Mouse (Mus musculus) liver, embryonic 15.5 days (tissue): ENCODE measurements around the gene Gm12248. TPM values are rescaled to one million over a fixed set of nuclear protein-coding genes. Genes with fewer than 3 reads are reported as not detected.

Experiments used
- ATAC-seq: fragments of 200-750 bp; cut with Nextera tagmentation; 2 replicates; pipeline ENCODE4 v1.8.0; 2017; ENCODE audit warnings: moderate number of reproducible peaks, mild to moderate bottlenecking, moderate library complexity; ENCODE audit not compliant: insufficient read depth
- H3K27ac ChIP-seq: fragments of 300-500 bp; sonication (generic); replicated peaks from 2 replicates; pipeline ENCODE4 v1.5.1; 2015; ENCODE audit warnings: mild to moderate bottlenecking, inconsistent platforms
- H3K27me3 ChIP-seq: fragments of 300-500 bp; sonication (generic); 2 replicates; pipeline ENCODE4 v1.6.1; 2015; ENCODE audit warnings: mild to moderate bottlenecking, inconsistent platforms
- H3K36me3 ChIP-seq: fragments of 300-500 bp; sonication (generic); replicated peaks from 2 replicates; pipeline ENCODE4 v1.6.1; 2015; ENCODE audit warnings: moderate library complexity, mild to moderate bottlenecking, inconsistent platforms
- H3K4me1 ChIP-seq: fragments of 300-500 bp; sonication (generic); replicated peaks from 2 replicates; pipeline ENCODE4 v1.6.1; 2015; ENCODE audit warnings: inconsistent platforms
- H3K4me2 ChIP-seq: fragments of 300-500 bp; sonication (generic); 2 replicates; pipeline ENCODE4 v1.6.1; 2015; ENCODE audit warnings: moderate library complexity, mild to moderate bottlenecking, inconsistent platforms
- H3K4me3 ChIP-seq: fragments of 300-500 bp; sonication (generic); replicated peaks from 2 replicates; pipeline ENCODE4 v1.5.1; 2015; ENCODE audit warnings: mild to moderate bottlenecking, inconsistent platforms
- H3K9ac ChIP-seq: fragments of 300-500 bp; sonication (generic); 2 replicates; pipeline ENCODE4 v1.6.1; 2015; ENCODE audit warnings: moderate library complexity, mild to moderate bottlenecking, inconsistent platforms
- H3K9me3 ChIP-seq: fragments of 300-500 bp; sonication (generic); replicated peaks from 2 replicates; pipeline ENCODE4 v1.6.1; 2016; ENCODE audit warnings: inconsistent platforms
- WGBS: fragments of 180-500 bp; shearing (Covaris S2); methylation state at CpG from one replicate; pipeline ENCODE4 v1.1.7; 2015; ENCODE audit warnings: mixed read lengths; ENCODE audit not compliant: insufficient replicate concordance; 5-methylcytosine and 5-hydroxymethylcytosine counted together
- polyA plus RNA-seq: library from polyadenylated mRNA; unstranded; fragments of >200 nt; fragmentation: Nextera tagmentation; extraction: Ambion mirVana; gene quantifications from 2 replicates; pipeline ENCODE4 v1.2.1, GENCODE M21; 2015

The Gm12248 gene
- polyA plus RNA-seq, 1 experiment from 2014 or later: not detected

DNA sequence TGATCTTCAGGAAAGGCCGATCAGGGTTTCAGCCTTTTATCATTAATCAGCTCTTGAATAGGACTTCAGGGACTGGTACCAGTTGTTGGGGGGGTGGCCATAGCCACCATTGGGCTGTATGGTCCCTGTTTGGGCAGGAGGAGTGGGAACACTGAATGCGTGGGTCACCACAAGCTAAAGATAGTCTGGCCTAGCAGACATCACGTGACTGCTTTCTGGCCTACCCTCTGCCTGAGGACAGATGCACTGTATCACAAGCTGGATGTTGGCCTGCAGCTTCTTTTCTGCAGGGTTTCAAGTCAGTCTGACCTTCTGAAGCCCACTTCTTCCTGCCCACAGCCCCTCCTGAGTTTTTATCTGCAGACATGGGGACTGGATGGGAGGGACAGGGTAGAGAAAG, 59.3 kb downstream of the Gm12248 start:
- Histone ChIP-seq H3K27me3 (no peaks in the 10 kb centered on the region), H3K36me3 (no peaks in the 10 kb centered on the region; the same call in 1 of the 2 replicates), H3K27ac (0 out of 2 replicates have a peak overlapping the region, but pooled peaks have one; percentile 12), H3K4me2 (no peak overlapping the region), H3K4me3 (no peak overlapping the region), H3K4me1 (peaks cover 80% of the 10 kb centered on the region), H3K9ac (no peak overlapping the region), H3K9me3 (no peaks in the 10 kb centered on the region)
- WGBS: 40% methylated on average over 3 of the region's 3 CpGs
- ATAC-seq: no peak

DNA sequence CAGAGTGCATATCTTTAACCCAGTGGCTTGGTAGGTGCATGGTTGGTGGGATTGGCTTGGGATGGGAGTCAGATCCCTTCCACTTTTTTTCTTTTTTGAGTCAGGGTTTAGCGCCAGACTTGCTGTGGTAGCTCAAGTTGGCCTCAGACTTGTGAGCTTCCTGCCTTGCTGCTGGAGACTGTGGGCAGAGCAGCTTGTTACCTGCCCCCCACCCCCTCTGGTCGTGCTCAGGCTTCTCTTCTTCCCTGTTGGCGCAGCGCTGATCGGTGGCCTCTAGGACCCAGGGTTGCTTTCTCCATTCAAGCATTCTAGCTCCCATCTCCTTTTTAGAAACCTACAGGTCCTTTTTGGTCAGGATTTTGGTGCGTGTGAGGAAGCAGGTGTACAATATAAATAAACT, 61.8 kb downstream of the Gm12248 start:
- 47% methylated on average over 6 of the region's 6 CpGs for WGBS
- H3K9ac ChIP-seq: no peak overlapping the region
- no peak for ATAC-seq
- no peak overlapping the region for H3K4me2 ChIP-seq
- peaks cover 84% of the 10 kb centered on the region for H3K4me1 ChIP-seq
- peaks cover 4% of the 10 kb centered on the region; the same call in 1 of the 2 replicates for H3K36me3 ChIP-seq
- H3K9me3 ChIP-seq: no peaks in the 10 kb centered on the region
- H3K4me3 ChIP-seq: no peak overlapping the region
- 0 out of 2 replicates have a peak overlapping the region, but pooled peaks have one; percentile 11 for H3K27ac ChIP-seq
- no peaks in the 10 kb centered on the region for H3K27me3 ChIP-seq

- Histone ChIP-seq H3K4me1 (peaks cover 89% of the 10 kb centered on the region), H3K9ac (no peak overlapping the region), H3K9me3 (no peaks in the 10 kb centered on the region), H3K27me3 (no peaks in the 10 kb centered on the region), H3K4me3 (no peak overlapping the region), H3K4me2 (no peak overlapping the region), H3K27ac (0 out of 2 replicates have a peak overlapping the region, but pooled peaks have one; percentile 7), H3K36me3 (peaks cover 4% of the 10 kb centered on the region; the same call in 1 of the 2 replicates)
- 24% methylated on average over 2 of the region's 2 CpGs for WGBS
- ATAC-seq: no peak
Measured at GRCm38 (mm10) chr11:58029869-58030268, 63.1 kb downstream of the Gm12248 start.

DNA sequence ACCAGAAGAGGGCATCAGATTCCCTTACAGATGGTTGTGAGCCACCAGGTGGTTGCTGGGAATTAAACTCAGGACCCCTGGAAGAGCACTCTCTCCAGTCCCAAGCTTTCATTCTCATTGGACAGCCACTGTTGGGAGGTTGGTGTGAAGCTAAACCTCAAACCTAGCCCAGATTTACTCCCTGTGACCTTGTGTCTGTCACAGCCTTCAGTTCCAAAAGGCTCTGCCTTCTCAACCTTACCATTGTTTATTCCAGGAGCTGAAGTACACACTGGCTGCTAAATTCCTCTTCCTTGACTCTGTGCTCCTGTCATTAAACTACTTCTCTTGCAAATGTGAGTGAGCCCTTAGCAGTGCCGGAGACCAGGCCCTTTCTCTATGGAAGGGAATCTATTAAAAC, 64.0 kb downstream of the Gm12248 start:
- no peak overlapping the region for H3K4me2 ChIP-seq
- no peak overlapping the region for H3K27ac ChIP-seq
- H3K4me3 ChIP-seq: no peak overlapping the region
- H3K27me3 ChIP-seq: no peaks in the 10 kb centered on the region
- H3K9ac ChIP-seq: no peak overlapping the region
- WGBS: 88% methylated on average over 1 of the region's 1 CpGs
- no peak for ATAC-seq
- peaks cover 90% of the 10 kb centered on the region for H3K4me1 ChIP-seq
- peaks cover 4% of the 10 kb centered on the region; the same call in 1 of the 2 replicates for H3K36me3 ChIP-seq
- H3K9me3 ChIP-seq: no peaks in the 10 kb centered on the region

GRCm38 (mm10) chr11:58026860-58027259, 66.1 kb downstream of the Gm12248 start:
- no peaks in the 10 kb centered on the region for H3K27me3 ChIP-seq
- no peak for ATAC-seq
- no peak overlapping the region for H3K4me3 ChIP-seq
- peaks cover 89% of the 10 kb centered on the region for H3K4me1 ChIP-seq
- 75% methylated on average over 1 of the region's 1 CpGs for WGBS
- H3K27ac ChIP-seq: no peak overlapping the region
- no peak overlapping the region for H3K9ac ChIP-seq
- peaks cover 4% of the 10 kb centered on the region; the same call in 1 of the 2 replicates for H3K36me3 ChIP-seq
- H3K4me2 ChIP-seq: no peak overlapping the region
- H3K9me3 ChIP-seq: no peaks in the 10 kb centered on the region

- H3K9me3 ChIP-seq: no peaks in the 10 kb centered on the region
- 46% methylated on average over 3 of the region's 3 CpGs for WGBS
- H3K9ac ChIP-seq: no peak overlapping the region
- H3K4me2 ChIP-seq: no peak overlapping the region
- no peak for ATAC-seq
- no peaks in the 10 kb centered on the region for H3K27me3 ChIP-seq
- no peak overlapping the region; the same call in 1 of the 2 replicates for H3K27ac ChIP-seq
- H3K4me3 ChIP-seq: no peak overlapping the region
- peaks cover 4% of the 10 kb centered on the region; the same call in 1 of the 2 replicates for H3K36me3 ChIP-seq
- H3K4me1 ChIP-seq: peaks cover 90% of the 10 kb centered on the region
Measured at GRCm38 (mm10) chr11:58026337-58026736, 66.6 kb downstream of the Gm12248 start.

GRCm38 (mm10) chr11:58025881-58026280, 67.1 kb downstream of the Gm12248 start:
- WGBS: 63% methylated on average over 4 of the region's 4 CpGs
- Histone ChIP-seq H3K4me3 (no peak overlapping the region), H3K4me2 (no peak overlapping the region), H3K27me3 (no peaks in the 10 kb centered on the region), H3K9me3 (no peaks in the 10 kb centered on the region), H3K4me1 (peaks cover 90% of the 10 kb centered on the region), H3K36me3 (peaks cover 4% of the 10 kb centered on the region; the same call in 1 of the 2 replicates), H3K27ac (no peak overlapping the region; the same call in 1 of the 2 replicates), H3K9ac (no peak overlapping the region)
- no peak for ATAC-seq

DNA sequence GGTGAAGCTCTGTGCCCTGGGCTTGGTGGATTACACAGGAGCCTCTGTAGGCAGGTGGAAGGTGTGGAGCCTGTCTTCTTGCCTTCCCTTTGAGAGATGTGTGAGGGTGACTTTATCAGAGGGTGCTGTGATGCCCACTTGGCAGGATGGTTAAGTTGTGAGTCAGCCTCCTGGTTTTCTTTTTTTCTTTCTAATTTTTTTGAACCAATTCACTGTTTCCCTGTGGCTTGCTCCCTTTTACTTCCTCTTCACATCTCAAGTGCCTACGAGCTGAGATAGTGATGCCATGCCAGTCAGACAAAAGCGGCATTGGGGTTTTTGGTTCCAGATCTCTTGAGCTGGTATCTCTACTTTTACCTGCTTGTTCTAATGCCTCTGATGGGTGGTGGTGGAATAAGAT, 68.3 kb downstream of the Gm12248 start:
- H3K27ac ChIP-seq: no peak overlapping the region; the same call in 1 of the 2 replicates
- peaks cover 90% of the 10 kb centered on the region for H3K4me1 ChIP-seq
- no peaks in the 10 kb centered on the region for H3K9me3 ChIP-seq
- H3K4me3 ChIP-seq: no peak overlapping the region
- H3K4me2 ChIP-seq: no peak overlapping the region
- no peaks in the 10 kb centered on the region for H3K27me3 ChIP-seq
- no peak for ATAC-seq
- H3K9ac ChIP-seq: no peak overlapping the region
- peaks cover 4% of the 10 kb centered on the region; the same call in 1 of the 2 replicates for H3K36me3 ChIP-seq
- WGBS: 42% methylated on average over 2 of the region's 2 CpGs

GRCm38 (mm10) chr11:58024271-58024670, 68.7 kb downstream of the Gm12248 start:
- H3K4me2 ChIP-seq: no peak overlapping the region
- H3K36me3 ChIP-seq: peaks cover 4% of the 10 kb centered on the region; the same call in 1 of the 2 replicates
- no peak overlapping the region for H3K4me3 ChIP-seq
- H3K27ac ChIP-seq: no peak overlapping the region
- H3K27me3 ChIP-seq: no peaks in the 10 kb centered on the region
- H3K9ac ChIP-seq: no peak overlapping the region
- no peaks in the 10 kb centered on the region for H3K9me3 ChIP-seq
- 63% methylated on average over 1 of the region's 1 CpGs for WGBS
- H3K4me1 ChIP-seq: peaks cover 90% of the 10 kb centered on the region
- no peak for ATAC-seq

DNA sequence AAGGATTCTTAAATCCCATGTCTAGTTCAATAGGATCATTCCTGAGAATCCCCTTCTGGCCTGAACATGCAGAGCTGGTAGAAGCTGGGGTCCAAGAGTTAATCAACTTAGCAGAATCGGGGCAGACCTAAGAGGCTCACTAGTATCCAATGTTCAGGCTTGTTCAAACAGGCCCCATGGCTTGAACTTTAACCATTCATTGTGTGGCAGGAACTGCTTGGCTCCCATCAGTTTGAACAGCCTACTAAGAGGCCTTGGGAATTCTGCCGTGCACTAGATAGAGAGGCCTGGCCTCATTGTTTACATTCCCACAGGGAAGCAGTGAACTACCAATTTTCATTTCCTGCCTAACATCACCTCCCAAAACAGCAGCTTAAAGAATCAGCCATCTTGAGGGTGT, 71.3 kb downstream of the Gm12248 start:
- H3K4me1 ChIP-seq: peaks cover 93% of the 10 kb centered on the region
- peak; percentile 58 for ATAC-seq
- WGBS: 55% methylated on average over 2 of the region's 2 CpGs
- H3K27me3 ChIP-seq: no peaks in the 10 kb centered on the region
- H3K4me3 ChIP-seq: no peak overlapping the region
- H3K9ac ChIP-seq: no peak overlapping the region
- H3K9me3 ChIP-seq: no peaks in the 10 kb centered on the region
- peak overlapping the region; percentile 27; the same call in 1 of the 2 replicates for H3K4me2 ChIP-seq
- H3K36me3 ChIP-seq: no peaks in the 10 kb centered on the region
- H3K27ac ChIP-seq: peak overlapping the region; percentile 59

DNA sequence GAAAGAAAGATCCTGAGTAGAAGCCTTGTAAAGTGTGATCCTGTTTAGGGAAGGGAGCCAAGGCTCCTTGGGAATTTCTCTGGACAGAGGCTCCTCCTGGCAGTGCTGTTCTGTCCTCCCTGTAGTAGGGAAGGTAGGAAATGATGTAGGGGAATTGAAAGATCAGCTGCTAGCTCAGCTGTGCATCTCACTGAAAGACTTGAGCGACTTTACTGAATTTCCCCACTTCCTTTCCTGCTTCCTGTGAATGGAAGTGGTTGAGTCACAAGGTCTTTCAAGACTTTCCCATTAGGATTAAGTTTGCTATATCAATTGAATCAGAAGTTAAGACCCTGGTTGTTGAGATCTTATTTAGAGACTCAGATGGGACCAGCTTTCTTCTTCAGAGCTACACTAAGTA, 71.8 kb downstream of the Gm12248 start:
- H3K9ac ChIP-seq: no peak overlapping the region

DNA sequence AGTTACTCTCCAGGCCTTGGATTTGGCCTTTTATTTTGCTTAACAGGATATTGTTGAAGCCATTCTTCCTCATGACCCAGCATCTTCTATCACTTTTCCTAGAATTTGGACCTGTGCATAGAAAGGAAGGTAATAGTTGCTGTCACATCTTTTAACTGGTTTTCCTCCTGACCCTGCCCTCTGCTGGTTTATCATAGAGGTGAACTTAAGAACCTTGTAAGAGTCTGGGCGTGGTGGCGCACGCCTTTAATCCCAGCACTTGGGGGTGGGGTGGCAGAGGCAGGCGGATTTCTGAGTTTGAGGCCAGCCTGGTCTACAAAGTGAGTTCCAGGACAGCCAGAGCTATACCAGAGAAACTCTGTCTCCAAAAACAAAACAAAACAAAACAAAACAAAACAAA, 74.2 kb downstream of the Gm12248 start:
- 28% methylated on average over 4 of the region's 4 CpGs for WGBS
- Histone ChIP-seq H3K9ac (peak overlapping the region; percentile 28; the same call in 1 of the 2 replicates), H3K27ac (peak overlapping the region; percentile 64)

More for the DNA sequence above, 71.8 kb downstream of the Gm12248 start:
- peak overlapping the region; percentile 59 for H3K27ac ChIP-seq
- peaks cover 93% of the 10 kb centered on the region for H3K4me1 ChIP-seq
- H3K4me2 ChIP-seq: peak overlapping the region; percentile 6; the same call in 1 of the 2 replicates
- H3K36me3 ChIP-seq: no peaks in the 10 kb centered on the region
- H3K9me3 ChIP-seq: no peaks in the 10 kb centered on the region
- H3K4me3 ChIP-seq: no peak overlapping the region
- no peak for ATAC-seq
- no peaks in the 10 kb centered on the region for H3K27me3 ChIP-seq
- WGBS: 25% methylated on average over 1 of the region's 1 CpGs

More for the DNA sequence above, 74.2 kb downstream of the Gm12248 start:
- peak; percentile 45; the same call in 1 of the 2 replicates for ATAC-seq
- H3K9me3 ChIP-seq: no peaks in the 10 kb centered on the region
- no peaks in the 10 kb centered on the region for H3K36me3 ChIP-seq
- no peak overlapping the region for H3K4me2 ChIP-seq
- peaks cover 92% of the 10 kb centered on the region for H3K4me1 ChIP-seq
- H3K4me3 ChIP-seq: no peak overlapping the region
- H3K27me3 ChIP-seq: no peaks in the 10 kb centered on the region
